Mouse (Mus musculus) ovary, adult 18-20 months (tissue): ENCODE data around the gene Mt1.

Experiments used
- DNase-seq: peaks from one replicate; pipeline ENCODE4 v3.0.0; 2022; ENCODE audit warnings: low spot score, mixed read lengths

The Mt1 gene

GRCm38 (mm10) chr8:94205736-94206135, 26.9 kb downstream of the Mt1 start:
- DNase-seq, result peak; percentile 46

GRCm38 (mm10) chr8:94206256-94206655, 27.4 kb downstream of the Mt1 start:
- no peak for DNase-seq

GRCm38 (mm10) chr8:94207491-94207890, 28.6 kb downstream of the Mt1 start:
- no peak for DNase-seq

- no peak for DNase-seq
Observed at GRCm38 (mm10) chr8:94209639-94210038, 30.8 kb downstream of the Mt1 start.

GRCm38 (mm10) chr8:94210225-94210624, 31.3 kb downstream of the Mt1 start:
- DNase-seq, result no peak

- DNase-seq, result no peak
Observed at GRCm38 (mm10) chr8:94213819-94214218, 34.9 kb downstream of the Mt1 start.

GRCm38 (mm10) chr8:94214252-94215173, 35.6 kb downstream of the Mt1 start, which contains the start of gene Nup93:
Gene Nup93 (plus strand): TSS chr8:94214564.
- peak; percentile 97 for DNase-seq

GRCm38 (mm10) chr8:94227381-94227939, 48.6 kb downstream of the Mt1 start:
- DNase-seq, result no peak
